Mouse (Mus musculus): ENCODE measurements around the gene Olfr352. TPM values are rescaled to one million over a fixed set of nuclear protein-coding genes. Genes with fewer than 3 reads are reported as not detected.

Gene Olfr352
- total RNA-seq (2021), result not detected

DNA sequence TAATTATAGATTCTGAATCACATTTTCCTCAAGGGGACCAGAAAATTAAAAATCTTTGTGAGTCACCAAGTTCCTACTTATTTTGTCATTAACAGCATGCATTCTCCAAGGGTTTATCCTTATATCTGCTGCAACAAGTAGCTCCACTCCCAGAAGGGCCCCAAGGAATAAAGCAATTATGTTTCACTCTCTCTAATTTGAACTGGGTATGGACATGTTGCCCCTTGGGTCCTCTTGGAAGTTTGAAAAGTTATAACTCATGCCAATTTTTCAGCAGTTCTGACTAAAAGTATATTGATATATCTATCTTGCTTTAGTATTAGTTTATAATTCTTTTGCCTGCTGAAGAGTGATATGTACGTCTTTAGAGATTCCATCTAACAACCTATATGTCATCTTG, at the start of gene Olfr352:
Gene Olfr352 (plus strand): TSS at position 301 of the 400 bp plus-strand sequence.
- intact Hi-C loops (cut with DNase I), result no loop called here

DNA sequence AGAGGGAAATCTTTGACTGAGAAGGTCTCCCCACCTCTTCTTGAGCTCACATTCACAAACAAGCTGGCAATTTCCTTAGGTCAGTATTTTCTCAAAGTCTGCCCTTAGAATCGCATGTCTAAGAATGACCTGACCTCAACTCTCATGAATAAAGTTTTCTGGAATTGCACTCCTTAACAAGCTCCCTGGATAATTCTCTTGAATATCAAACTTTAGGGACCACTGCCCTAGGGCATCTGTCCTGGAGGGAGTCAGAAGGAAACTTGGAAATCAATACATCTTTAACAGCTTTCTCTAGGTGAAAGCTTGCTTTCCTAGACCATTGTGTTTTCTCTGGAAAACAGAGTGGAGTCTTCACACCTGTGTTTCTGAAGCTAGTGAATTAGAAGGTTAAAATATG, 22.2 kb upstream of the Olfr352 start, which contains the start of gene Olfr350:
Gene Olfr350 (plus strand): TSS at position 301 of the 400 bp plus-strand sequence.
- intact Hi-C loops (cut with DNase I), result no loop called here
- DNase-seq, result no peak

More for the DNA sequence above, at the start of gene Olfr352:
- no peak for DNase-seq

GRCm38 (mm10) chr2:36862560-36862959, 5.7 kb upstream of the Olfr352 start, which contains the start of gene Olfr351:
Olfr351 (minus strand) TSS chr2:36862660.
- intact Hi-C loops (cut with DNase I), result no loop called here

DNA sequence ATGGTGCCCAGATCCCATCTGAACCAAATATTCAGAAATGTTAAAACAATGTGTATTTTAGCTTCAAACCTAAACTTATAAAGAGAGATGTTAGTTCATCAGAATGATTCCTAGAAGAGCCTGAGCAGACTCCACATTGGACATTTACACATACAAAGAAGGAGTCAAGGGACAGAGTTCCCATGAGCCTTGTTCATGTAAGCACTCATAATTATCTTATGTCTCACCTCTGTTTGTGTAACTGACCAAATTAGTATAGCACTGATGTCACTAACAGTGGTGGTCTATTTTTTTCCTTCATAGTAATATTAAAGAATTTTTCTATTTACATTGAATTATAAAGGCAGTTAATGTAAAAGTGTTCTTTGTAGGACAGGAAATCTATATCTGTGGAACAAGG, 24.6 kb downstream of the Olfr352 start, which contains the start of gene Olfr353:
Gene Olfr353 (minus strand): TSS at position 101 of the 400 bp plus-strand sequence.
- intact Hi-C loops (cut with DNase I), result no loop called here
- DNase-seq, result no peak

More at GRCm38 (mm10) chr2:36862560-36862959, 5.7 kb upstream of the Olfr352 start, which contains the start of gene Olfr351:
- DNase-seq, result no peak

DNA sequence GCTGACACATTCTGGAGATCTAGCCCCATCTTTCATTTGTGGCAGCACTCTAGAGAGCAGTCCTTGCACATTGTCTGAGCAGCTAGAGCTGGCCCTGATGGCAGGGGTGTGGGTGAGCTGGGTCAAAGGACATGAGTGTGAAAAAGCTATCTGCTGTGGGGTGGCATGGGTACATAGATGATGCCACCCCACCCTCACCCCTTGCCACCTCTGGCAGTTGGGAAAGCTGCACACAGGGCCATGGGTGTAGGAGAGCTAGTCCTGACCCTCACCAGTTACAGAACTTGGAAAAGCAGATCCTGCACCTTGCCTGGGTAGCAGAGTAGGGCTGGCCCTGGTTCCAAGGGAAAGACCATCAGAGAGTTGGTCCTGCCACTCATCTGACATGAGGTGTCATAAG, 28.9 kb downstream of the Olfr352 start:
- intact Hi-C loops (cut with DNase I), result no loop called here
- no peak for DNase-seq

GRCm38 (mm10) chr2:36905380-36905779, 37.1 kb downstream of the Olfr352 start, which contains the start of gene Olfr354:
Olfr354 (plus strand) TSS chr2:36905680.
- DNase-seq, result no peak
- intact Hi-C loops (cut with DNase I), result no loop called here

Other genes with a start within 250 kb of the Olfr352 start
- not detected for gene Olfr345, start 228.4 kb upstream of the Olfr352 start, total RNA-seq (2021)
- not detected for gene Olfr346, start 182.7 kb upstream of the Olfr352 start, total RNA-seq (2021)
- gene Olfr347, start 136.6 kb upstream of the Olfr352 start, total RNA-seq (2021), result not detected
- gene Olfr348, start 84.2 kb upstream of the Olfr352 start, total RNA-seq (2021), result not detected
- not detected for gene Olfr50, start 77.9 kb upstream of the Olfr352 start, total RNA-seq (2021)
- not detected for gene Olfr3, start 51.4 kb upstream of the Olfr352 start, total RNA-seq (2021)
- not detected for gene Olfr350, start 22.1 kb upstream of the Olfr352 start, total RNA-seq (2021)
- not detected for gene Olfr351, start 5.8 kb upstream of the Olfr352 start, total RNA-seq (2021)
- gene Olfr353, start 24.5 kb downstream of the Olfr352 start, total RNA-seq (2021), result not detected
- gene Olfr354, start 37.2 kb downstream of the Olfr352 start, total RNA-seq (2021), result not detected
- not detected for gene Olfr355, start 60.4 kb downstream of the Olfr352 start, total RNA-seq (2021)
- not detected for gene Olfr356, start 68.7 kb downstream of the Olfr352 start, total RNA-seq (2021)
- gene Olfr357, start 125.4 kb downstream of the Olfr352 start, total RNA-seq (2021), result not detected
- not detected for gene Olfr358, start 140.9 kb downstream of the Olfr352 start, total RNA-seq (2021)
- gene Olfr360, start 197.3 kb downstream of the Olfr352 start, total RNA-seq (2021), result not detected
- not detected for gene Olfr361, start 220.8 kb downstream of the Olfr352 start, total RNA-seq (2021)
- gene Olfr362, start 249.4 kb downstream of the Olfr352 start, total RNA-seq (2021), result not detected

All from heart, postnatal 36 days (tissue).